Mouse (Mus musculus) right cerebral cortex, postnatal 4 days (tissue): ENCODE results near the gene Chrna1.

ENCODE experiments used
- DNase-seq: peaks from one replicate; pipeline ENCODE4 v3.0.0-alpha.2; 2022

The Chrna1 gene

GRCm38 (mm10) chr2:73552926-73553325, 27.2 kb downstream of the Chrna1 start:
- no peak for DNase-seq

- peak; percentile 61 for DNase-seq
Measured at GRCm38 (mm10) chr2:73550725-73551124, 29.4 kb downstream of the Chrna1 start.

- DNase-seq: no peak
Measured at GRCm38 (mm10) chr2:73548542-73548941, 31.6 kb downstream of the Chrna1 start.

GRCm38 (mm10) chr2:73547256-73547655, 32.9 kb downstream of the Chrna1 start:
- no peak for DNase-seq

- no peak for DNase-seq
Measured at GRCm38 (mm10) chr2:73545556-73545955, 34.6 kb downstream of the Chrna1 start.

GRCm38 (mm10) chr2:73540450-73541162, 39.5 kb downstream of the Chrna1 start:
- DNase-seq: no peak

GRCm38 (mm10) chr2:73539697-73540096, 40.4 kb downstream of the Chrna1 start:
- no peak for DNase-seq

GRCm38 (mm10) chr2:73539141-73539540, 41.0 kb downstream of the Chrna1 start:
- DNase-seq: no peak

GRCm38 (mm10) chr2:73538590-73538989, 41.5 kb downstream of the Chrna1 start:
- DNase-seq: no peak

- no peak for DNase-seq
Measured at GRCm38 (mm10) chr2:73536091-73536783, 43.9 kb downstream of the Chrna1 start.

- no peak for DNase-seq
Measured at GRCm38 (mm10) chr2:73534720-73535119, 45.4 kb downstream of the Chrna1 start.

GRCm38 (mm10) chr2:73530487-73530886, 49.7 kb downstream of the Chrna1 start:
- DNase-seq: no peak

GRCm38 (mm10) chr2:73529356-73530330, 50.5 kb downstream of the Chrna1 start, which contains the start of gene Wipf1:
Gene Wipf1 (minus strand): TSS chr2:73529734.
- DNase-seq: peak; percentile 64

- DNase-seq: peak; percentile 12
Measured at GRCm38 (mm10) chr2:73528516-73529355, 51.4 kb downstream of the Chrna1 start.

- DNase-seq: no peak
Measured at GRCm38 (mm10) chr2:73527956-73528355, 52.2 kb downstream of the Chrna1 start.

GRCm38 (mm10) chr2:73526691-73527090, 53.4 kb downstream of the Chrna1 start:
- DNase-seq: no peak

- DNase-seq: no peak
Measured at GRCm38 (mm10) chr2:73522891-73523290, 57.2 kb downstream of the Chrna1 start.

GRCm38 (mm10) chr2:73522336-73522735, 57.8 kb downstream of the Chrna1 start:
- DNase-seq: no peak

- DNase-seq: no peak
Measured at GRCm38 (mm10) chr2:73521737-73522136, 58.4 kb downstream of the Chrna1 start.

- no peak for DNase-seq
Measured at GRCm38 (mm10) chr2:73518966-73519365, 61.2 kb downstream of the Chrna1 start.

- no peak for DNase-seq
Measured at GRCm38 (mm10) chr2:73518311-73518710, 61.8 kb downstream of the Chrna1 start.

GRCm38 (mm10) chr2:73514178-73514577, 66.0 kb downstream of the Chrna1 start:
- no peak for DNase-seq
